Mouse (Mus musculus): ENCODE data around the gene Spock1.
A peak's percentile ranks its signal among the peaks of the same experiment; 100 is the strongest.

The Spock1 gene

DNA sequence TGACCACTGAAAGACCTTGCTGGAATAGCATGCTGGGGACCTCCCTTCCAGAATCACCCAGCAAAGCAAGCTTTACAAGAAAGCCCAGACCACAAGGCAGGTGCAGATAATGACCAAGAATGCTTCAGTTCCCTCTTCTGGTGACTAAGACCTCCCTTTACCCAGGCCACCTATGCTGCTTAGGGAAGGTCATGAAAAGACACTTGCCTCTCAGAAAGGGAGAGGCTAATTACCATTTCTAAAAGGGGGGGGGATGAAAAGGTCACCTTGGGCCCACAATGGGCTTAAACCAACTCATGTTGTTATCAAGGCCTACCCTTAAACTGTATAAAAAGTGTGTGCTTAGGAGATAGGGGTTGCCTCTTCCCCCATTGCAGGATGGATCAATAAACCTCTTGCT, 382.2 kb downstream of the Spock1 start:
- Histone ChIP-seq H3K9me3 (ENCODE audit: low read length) (peaks cover 28% of the 10 kb centered on the region), H3K4me3 (replicated peaks; ENCODE audit: low read length) (no peak overlapping the region), H3K36me3 (ENCODE audit: insufficient read depth, low read length) (no peaks in the 10 kb centered on the region), H3K4me1 (replicated peaks; ENCODE audit: low read depth, low read length) (peaks cover 66% of the 10 kb centered on the region), H3K27me3 (ENCODE audit: insufficient read depth, low read length) (no peaks in the 10 kb centered on the region)
- TF ChIP-seq CTCF (conservative IDR thresholded peaks at IDR 0.05; ENCODE audit: low read length) (no peak), NANOG (IDR thresholded peaks at IDR 0.05; ENCODE audit: borderline replicate concordance, low read length) (no peak), POU5F1 (IDR thresholded peaks at IDR 0.05; ENCODE audit: borderline replicate concordance, low read length) (no peak)

DNA sequence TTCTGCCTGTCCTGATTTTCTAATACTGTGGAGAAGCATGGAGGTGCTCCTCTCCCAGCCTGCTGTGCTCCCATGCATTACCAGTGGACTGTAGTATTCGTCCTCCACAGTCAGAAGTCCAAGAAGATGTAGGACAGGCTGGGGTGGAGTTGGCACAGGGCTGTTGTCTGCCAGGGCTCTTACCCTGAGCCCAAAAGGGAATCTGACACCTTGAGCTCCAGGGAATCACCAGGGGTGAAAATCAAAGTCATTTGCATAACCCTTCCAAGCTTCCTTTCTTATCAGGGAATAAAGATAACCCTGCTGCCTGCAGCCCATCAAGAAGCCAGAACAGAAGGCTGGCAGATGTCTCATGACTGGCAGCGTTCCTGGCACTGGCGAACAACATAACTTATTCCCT, 383.6 kb downstream of the Spock1 start:
- H3K9me3 ChIP-seq (ENCODE audit: low read length), result peaks cover 28% of the 10 kb centered on the region
- H3K36me3 ChIP-seq (ENCODE audit: insufficient read depth, low read length), result no peaks in the 10 kb centered on the region
- no peak for TF ChIP-seq NANOG (IDR thresholded peaks at IDR 0.05; ENCODE audit: borderline replicate concordance, low read length)
- TF ChIP-seq POU5F1 (IDR thresholded peaks at IDR 0.05; ENCODE audit: borderline replicate concordance, low read length), result no peak
- TF ChIP-seq CTCF (conservative IDR thresholded peaks at IDR 0.05; ENCODE audit: low read length), result no peak
- H3K27me3 ChIP-seq (ENCODE audit: insufficient read depth, low read length), result no peaks in the 10 kb centered on the region
- no peak overlapping the region for H3K4me3 ChIP-seq (replicated peaks; ENCODE audit: low read length)
- H3K4me1 ChIP-seq (replicated peaks; ENCODE audit: low read depth, low read length), result peaks cover 70% of the 10 kb centered on the region

- Histone ChIP-seq H3K27me3 (ENCODE audit: insufficient read depth, low read length) (no peaks in the 10 kb centered on the region), H3K4me3 (replicated peaks; ENCODE audit: low read length) (no peak overlapping the region), H3K9me3 (ENCODE audit: low read length) (peaks cover 28% of the 10 kb centered on the region), H3K4me1 (replicated peaks; ENCODE audit: low read depth, low read length) (peaks cover 60% of the 10 kb centered on the region), H3K36me3 (ENCODE audit: insufficient read depth, low read length) (no peaks in the 10 kb centered on the region)
- TF ChIP-seq NANOG (IDR thresholded peaks at IDR 0.05; ENCODE audit: borderline replicate concordance, low read length) (no peak), CTCF (conservative IDR thresholded peaks at IDR 0.05; ENCODE audit: low read length) (no peak), POU5F1 (IDR thresholded peaks at IDR 0.05; ENCODE audit: borderline replicate concordance, low read length) (no peak)
Observed at GRCm38 (mm10) chr13:57523366-57523765, 384.8 kb downstream of the Spock1 start.

DNA sequence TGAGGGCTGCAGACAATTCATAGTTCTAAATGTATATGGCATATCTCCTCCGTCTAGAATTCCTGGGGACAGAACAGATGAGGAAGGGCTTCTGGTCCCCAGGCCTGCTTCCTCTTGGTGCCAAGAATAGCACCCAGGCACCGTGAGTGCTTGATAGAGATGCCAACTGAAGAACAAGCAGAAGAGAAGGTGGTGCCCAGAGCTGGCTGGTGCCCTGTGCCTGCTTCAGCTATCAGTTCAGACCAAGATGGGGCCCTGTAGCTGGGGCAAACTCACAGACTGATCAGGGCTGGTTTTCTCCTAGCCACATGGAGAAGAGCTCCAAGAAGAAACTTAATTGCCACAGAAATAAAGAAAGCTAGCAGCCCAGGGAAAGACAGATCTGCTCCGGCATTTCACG, 385.8 kb downstream of the Spock1 start:
- no peaks in the 10 kb centered on the region for H3K36me3 ChIP-seq (ENCODE audit: insufficient read depth, low read length)
- no peak for TF ChIP-seq POU5F1 (IDR thresholded peaks at IDR 0.05; ENCODE audit: borderline replicate concordance, low read length)
- no peak for TF ChIP-seq CTCF (conservative IDR thresholded peaks at IDR 0.05; ENCODE audit: low read length)
- TF ChIP-seq NANOG (IDR thresholded peaks at IDR 0.05; ENCODE audit: borderline replicate concordance, low read length), result no peak
- H3K4me3 ChIP-seq (replicated peaks; ENCODE audit: low read length), result no peak overlapping the region
- H3K4me1 ChIP-seq (replicated peaks; ENCODE audit: low read depth, low read length), result peaks cover 50% of the 10 kb centered on the region
- peaks cover 28% of the 10 kb centered on the region for H3K9me3 ChIP-seq (ENCODE audit: low read length)
- H3K27me3 ChIP-seq (ENCODE audit: insufficient read depth, low read length), result peaks cover 6% of the 10 kb centered on the region; the same call in 1 of the 2 replicates

DNA sequence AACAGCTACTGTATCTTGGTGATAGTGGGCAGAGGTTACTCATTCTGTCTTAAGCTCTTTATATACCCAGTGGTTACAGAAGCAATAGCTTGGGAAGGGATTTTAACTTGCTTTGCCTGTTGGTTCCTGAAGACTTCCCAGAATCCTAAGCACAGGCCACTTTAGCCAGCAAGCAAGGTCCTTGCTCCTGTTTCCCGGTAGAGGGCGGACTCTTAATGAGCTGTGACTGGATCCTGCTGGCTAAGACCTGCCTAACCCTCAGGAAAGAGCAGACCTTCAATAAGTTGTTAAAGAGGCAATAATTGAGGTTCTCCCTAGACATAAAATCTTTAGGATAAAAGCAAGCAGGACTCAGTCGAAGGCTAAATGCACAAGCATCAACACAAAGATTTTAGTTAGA, 387.0 kb downstream of the Spock1 start:
- no peak for TF ChIP-seq POU5F1 (IDR thresholded peaks at IDR 0.05; ENCODE audit: borderline replicate concordance, low read length)
- no peak for TF ChIP-seq NANOG (IDR thresholded peaks at IDR 0.05; ENCODE audit: borderline replicate concordance, low read length)
- TF ChIP-seq CTCF (conservative IDR thresholded peaks at IDR 0.05; ENCODE audit: low read length), result peak; percentile 66
- no peaks in the 10 kb centered on the region for H3K36me3 ChIP-seq (ENCODE audit: insufficient read depth, low read length)
- no peak overlapping the region for H3K4me3 ChIP-seq (replicated peaks; ENCODE audit: low read length)
- H3K9me3 ChIP-seq (ENCODE audit: low read length), result peaks cover 28% of the 10 kb centered on the region
- H3K4me1 ChIP-seq (replicated peaks; ENCODE audit: low read depth, low read length), result peaks cover 40% of the 10 kb centered on the region
- H3K27me3 ChIP-seq (ENCODE audit: insufficient read depth, low read length), result peaks cover 9% of the 10 kb centered on the region; the same call in 1 of the 2 replicates

DNA sequence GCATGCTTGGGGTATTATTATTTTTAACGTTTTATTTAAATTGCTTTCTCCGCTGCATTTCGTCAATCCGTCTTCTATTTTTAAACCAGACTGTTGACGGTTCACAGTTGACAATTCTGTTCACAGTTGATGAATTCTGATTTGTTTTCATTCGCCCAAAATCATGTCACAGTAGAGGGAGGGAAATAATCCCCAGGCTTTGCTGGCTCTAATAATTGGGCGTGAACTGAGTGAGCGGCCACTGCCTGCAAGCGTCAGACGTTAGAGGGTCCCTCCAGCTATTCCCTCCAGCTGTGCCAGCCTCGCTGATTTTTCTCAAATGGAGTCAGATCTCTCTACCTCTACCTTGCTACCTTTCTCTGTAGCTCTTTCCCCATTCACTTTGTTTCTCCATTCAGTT, 388.3 kb downstream of the Spock1 start:
- TF ChIP-seq NANOG (IDR thresholded peaks at IDR 0.05; ENCODE audit: borderline replicate concordance, low read length) (no peak), CTCF (conservative IDR thresholded peaks at IDR 0.05; ENCODE audit: low read length) (no peak), POU5F1 (IDR thresholded peaks at IDR 0.05; ENCODE audit: borderline replicate concordance, low read length) (no peak)
- Histone ChIP-seq H3K4me1 (replicated peaks; ENCODE audit: low read depth, low read length) (peaks cover 34% of the 10 kb centered on the region), H3K36me3 (ENCODE audit: insufficient read depth, low read length) (no peaks in the 10 kb centered on the region), H3K9me3 (ENCODE audit: low read length) (peaks cover 20% of the 10 kb centered on the region), H3K4me3 (replicated peaks; ENCODE audit: low read length) (no peak overlapping the region), H3K27me3 (ENCODE audit: insufficient read depth, low read length) (peaks cover 15% of the 10 kb centered on the region)

DNA sequence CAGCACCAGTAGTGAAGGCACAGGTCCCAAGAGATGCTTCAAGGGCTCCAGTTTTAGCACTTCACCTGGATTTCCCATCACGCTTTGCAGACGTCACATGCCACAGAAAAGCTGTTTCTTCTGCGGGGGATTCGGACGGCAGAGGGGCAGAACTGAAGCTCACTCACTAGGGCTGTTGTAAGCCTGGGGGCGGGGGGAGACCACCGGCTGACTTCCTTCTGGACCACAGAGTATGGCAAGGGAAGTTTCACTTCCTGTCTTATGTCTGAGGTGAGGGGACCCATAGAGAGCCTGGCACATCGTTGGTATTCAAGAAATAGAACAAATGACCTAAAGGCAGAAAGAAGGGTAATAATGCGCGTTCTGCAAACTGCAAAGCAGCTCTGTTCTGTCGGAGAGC, 392.4 kb downstream of the Spock1 start:
- no peaks in the 10 kb centered on the region for H3K36me3 ChIP-seq (ENCODE audit: insufficient read depth, low read length)
- peaks cover 26% of the 10 kb centered on the region for H3K27me3 ChIP-seq (ENCODE audit: insufficient read depth, low read length)
- H3K4me3 ChIP-seq (replicated peaks; ENCODE audit: low read length), result no peak overlapping the region
- peaks cover 14% of the 10 kb centered on the region; the same call in 1 of the 2 replicates for H3K4me1 ChIP-seq (replicated peaks; ENCODE audit: low read depth, low read length)
- TF ChIP-seq NANOG (IDR thresholded peaks at IDR 0.05; ENCODE audit: borderline replicate concordance, low read length) (no peak), POU5F1 (IDR thresholded peaks at IDR 0.05; ENCODE audit: borderline replicate concordance, low read length) (no peak), CTCF (conservative IDR thresholded peaks at IDR 0.05; ENCODE audit: low read length) (no peak)
- no peaks in the 10 kb centered on the region for H3K9me3 ChIP-seq (ENCODE audit: low read length)

DNA sequence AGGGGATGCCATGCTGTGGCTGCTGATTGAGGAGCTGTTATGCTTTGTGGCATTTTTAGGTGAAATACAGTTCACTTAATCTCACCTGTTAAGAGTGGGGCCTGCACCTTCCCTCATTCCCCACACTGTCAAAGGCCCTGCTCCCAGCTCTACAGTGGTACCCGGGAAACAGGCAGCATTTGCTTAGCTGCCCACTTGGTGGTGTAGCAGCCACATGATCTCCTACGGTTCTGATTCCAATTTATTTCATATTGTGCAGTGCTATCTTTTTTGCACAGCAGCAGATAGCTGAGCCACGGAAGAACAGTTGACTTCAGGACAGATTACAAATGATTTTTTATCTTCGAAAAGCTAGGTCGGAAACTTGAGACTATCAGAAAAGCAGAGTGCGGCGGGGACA, 406.6 kb downstream of the Spock1 start:
- H3K4me3 ChIP-seq (replicated peaks; ENCODE audit: low read length), result no peak overlapping the region
- H3K4me1 ChIP-seq (replicated peaks; ENCODE audit: low read depth, low read length), result no peaks in the 10 kb centered on the region
- peaks cover 4% of the 10 kb centered on the region; the same call in 1 of the 2 replicates for H3K9me3 ChIP-seq (ENCODE audit: low read length)
- no peaks in the 10 kb centered on the region for H3K36me3 ChIP-seq (ENCODE audit: insufficient read depth, low read length)
- H3K27me3 ChIP-seq (ENCODE audit: insufficient read depth, low read length), result peaks cover 12% of the 10 kb centered on the region
- no peak for TF ChIP-seq CTCF (conservative IDR thresholded peaks at IDR 0.05; ENCODE audit: low read length)
- no peak for TF ChIP-seq NANOG (IDR thresholded peaks at IDR 0.05; ENCODE audit: borderline replicate concordance, low read length)
- TF ChIP-seq POU5F1 (IDR thresholded peaks at IDR 0.05; ENCODE audit: borderline replicate concordance, low read length), result no peak

- H3K9me3 ChIP-seq (ENCODE audit: low read length), result no peaks in the 10 kb centered on the region
- peaks cover 14% of the 10 kb centered on the region for H3K4me1 ChIP-seq (replicated peaks; ENCODE audit: low read depth, low read length)
- H3K27me3 ChIP-seq (ENCODE audit: insufficient read depth, low read length), result peaks cover 10% of the 10 kb centered on the region; the same call in 1 of the 2 replicates
- H3K4me3 ChIP-seq (replicated peaks; ENCODE audit: low read length), result no peak overlapping the region
- no peaks in the 10 kb centered on the region for H3K36me3 ChIP-seq (ENCODE audit: insufficient read depth, low read length)
- TF ChIP-seq NANOG (IDR thresholded peaks at IDR 0.05; ENCODE audit: borderline replicate concordance, low read length) (no peak), POU5F1 (IDR thresholded peaks at IDR 0.05; ENCODE audit: borderline replicate concordance, low read length) (no peak), CTCF (conservative IDR thresholded peaks at IDR 0.05; ENCODE audit: low read length) (no peak)
Observed at GRCm38 (mm10) chr13:57496778-57497177, 411.4 kb downstream of the Spock1 start.
